8 mouse cellular contexts compared by ENCODE assay signal in the genomic region with DNA sequence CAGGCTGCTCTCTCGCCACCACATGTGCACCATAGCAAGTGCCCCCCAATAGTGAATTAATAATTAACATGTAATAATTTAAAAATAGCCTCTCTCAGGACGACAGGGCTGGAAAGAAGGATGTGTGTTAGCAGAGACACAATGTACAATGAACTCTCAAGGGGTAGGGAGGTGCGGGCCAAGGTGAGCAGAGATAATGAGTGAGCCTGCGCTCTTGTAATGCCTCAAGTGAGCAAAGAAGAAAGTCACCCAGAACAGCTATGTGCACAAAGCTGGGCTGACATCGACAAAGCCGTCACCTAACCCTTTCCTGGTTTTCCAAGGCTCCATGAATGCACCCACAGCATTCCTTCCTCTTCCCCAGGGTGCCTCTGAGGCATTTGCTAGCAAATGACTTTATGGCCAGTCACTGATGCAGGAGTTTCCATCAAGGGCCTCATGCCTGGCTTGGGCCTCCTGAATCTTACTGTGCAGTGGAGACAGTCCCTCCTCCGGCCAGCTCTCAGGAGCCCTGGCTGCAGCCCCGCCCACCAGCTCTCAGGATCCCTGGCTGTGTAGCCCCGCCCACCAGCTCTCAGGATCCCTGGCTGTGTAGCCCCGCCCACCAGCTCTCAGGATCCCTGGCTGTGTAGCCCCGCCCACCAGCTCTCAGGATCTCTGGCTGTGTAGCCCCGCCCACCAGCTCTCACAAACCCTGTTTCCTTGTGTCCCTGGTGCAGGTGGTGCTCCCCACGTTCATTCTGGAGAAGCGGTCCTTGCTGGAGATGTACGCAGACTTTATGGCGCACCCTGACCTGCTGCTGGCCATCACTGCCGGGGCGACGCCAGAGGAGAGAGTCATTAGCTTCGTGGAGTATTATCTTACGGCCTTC.
DNase-seq lines count a peak whose midpoint lies in the region; ATAC-seq and TF ChIP-seq lines count a peak whose summit lies in the region.

No protein-coding gene starts in this region.

- H3K27me3 ChIP-seq in kidney, adult 2 months (replicated peaks; ENCODE audit: control insufficient read depth, insufficient read depth, low read length): no peaks in the 10 kb centered on the region
- no peaks in the 10 kb centered on the region for H3K27me3 ChIP-seq in lung, embryonic 15.5 days

- H3K27ac ChIP-seq in kidney, adult 2 months (ENCODE audit: insufficient read depth, low read depth, low read length): no peak overlapping the region
- no peak overlapping the region for H3K27ac ChIP-seq in lung, embryonic 15.5 days
- no peak overlapping the region for H3K27ac ChIP-seq in gastrocnemius, adult 2 months

- H3K9ac ChIP-seq in lung, embryonic 15.5 days: no peak overlapping the region

- no peaks in the 10 kb centered on the region for H3K4me1 ChIP-seq in kidney, adult 2 months (ENCODE audit: control insufficient read depth, insufficient read depth, low read length)
- H3K4me1 ChIP-seq in lung, embryonic 15.5 days: peaks cover 16% of the 10 kb centered on the region

- intact Hi-C loops in gastrocnemius, adult 2 months (cut with DNase I): no loop called here
- intact Hi-C loops in left cerebral cortex, postnatal 10 days (cut with DNase I): no loop called here

- peak; percentile 68; the same call in 1 of the 2 replicates for ATAC-seq in lung, embryonic 15.5 days (ENCODE audit: borderline replicate concordance, extremely low read depth, low FRiP score, low TSS enrichment)

- no peak for TF ChIP-seq CTCF in brain, embryonic 14.5 days (IDR thresholded peaks at IDR 0.05; ENCODE audit: borderline replicate concordance, extremely low read depth, insufficient read depth, insufficient read length)
- no peak for TF ChIP-seq CTCF in kidney, adult 2 months (conservative IDR thresholded peaks at IDR 0.05; ENCODE audit: insufficient read depth, insufficient read length, low read depth, low read length)
- TF ChIP-seq CTCF in gastrocnemius, adult 2 months (IDR thresholded peaks at IDR 0.05): no peak

- H3K36me3 ChIP-seq in kidney, adult 2 months (ENCODE audit: control insufficient read depth, insufficient read depth, low read length): no peaks in the 10 kb centered on the region
- H3K36me3 ChIP-seq in lung, embryonic 15.5 days: no peaks in the 10 kb centered on the region

- no peak overlapping the region for H3K4me3 ChIP-seq in kidney, adult 2 months (ENCODE audit: insufficient read depth, low read depth, low read length)
- no peak overlapping the region for H3K4me3 ChIP-seq in lung, embryonic 15.5 days
- H3K4me3 ChIP-seq in gastrocnemius, adult 2 months: no peak overlapping the region

- 0 out of 2 replicates have a peak overlapping the region, but pooled peaks have one; percentile 10 for H3K4me2 ChIP-seq in lung, embryonic 15.5 days

- 52% methylated on average over 21 of the region's 21 CpGs for WGBS in kidney, adult 2 months
- WGBS in lung, embryonic 15.5 days: 25% methylated on average over 21 of the region's 21 CpGs

- no peaks in the 10 kb centered on the region for H3K9me3 ChIP-seq in lung, embryonic 15.5 days

- TF ChIP-seq POLR2A in brain, embryonic 14.5 days (IDR thresholded peaks at IDR 0.05; ENCODE audit: borderline replicate concordance, extremely low read depth, insufficient read depth, insufficient read length, poor library complexity, severe bottlenecking): no peak
- no peak for TF ChIP-seq POLR2A in kidney, adult 2 months (IDR thresholded peaks at IDR 0.05; ENCODE audit: low read depth, low read length)

- peak; percentile 72 for DNase-seq in ES-CJ7 (ENCODE audit: low read depth, low spot score)
- DNase-seq in brain, embryonic 14.5 days (ENCODE audit: low read depth): peak; percentile 44
- DNase-seq in kidney, adult 2 months: peak; percentile 30
- no peak for DNase-seq in gastrocnemius, adult 2 months
- no peak for DNase-seq in left cerebral cortex, postnatal 10 days (ENCODE audit: extremely low spot score in 1 of 2, low spot score in 2 of 2)
- DNase-seq in layer of hippocampus, adult 9-11 months: no peak
- no peak for DNase-seq in cerebellum, adult 9-10 months

Comparison
In these comparisons a context has a peak if more than half of its experiments do, and no peak if none do; other contexts are left out.
1. DNase-seq: peak in ES-CJ7 (single experiment), brain, embryonic 14.5 days (single experiment) and kidney, adult 2 months (single experiment); none in gastrocnemius, adult 2 months (single experiment), left cerebral cortex, postnatal 10 days (0 of 2), layer of hippocampus, adult 9-11 months (single experiment) and cerebellum, adult 9-10 months (single experiment).